Mouse (Mus musculus) C2C12 (cell line): Measurements from ENCODE around the gene Pclo.

Experiments
- CTCF ChIP-seq: IDR thresholded peaks from one replicate; pipeline ENCODE4 v1.5.1; 2011; ENCODE audit not compliant: control insufficient read depth, insufficient read depth, insufficient read length
- MYOG ChIP-seq: IDR thresholded peaks from one replicate; pipeline ENCODE4 v1.6.1; 2011; ENCODE audit not compliant: control insufficient read depth, insufficient read length; ENCODE audit errors: extremely low read depth

DNA sequence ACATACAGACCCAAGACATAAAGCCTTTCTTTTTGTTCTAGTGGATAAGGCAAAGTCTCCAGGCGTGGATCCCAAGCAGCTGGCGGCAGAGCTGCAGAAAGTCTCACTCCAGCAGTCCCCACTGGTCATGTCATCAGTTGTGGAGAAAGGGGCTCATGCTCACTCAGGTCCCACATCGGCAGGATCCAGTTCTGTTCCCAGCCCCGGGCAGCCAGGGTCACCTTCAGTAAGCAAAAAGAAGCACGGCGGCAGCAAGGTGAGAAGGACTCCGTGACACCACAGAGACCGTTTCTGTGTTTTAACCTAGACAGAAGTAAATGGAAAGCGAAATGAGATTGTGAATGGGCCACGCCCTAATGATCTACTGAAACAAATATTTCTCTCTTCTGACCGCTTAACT, 252.0 kb downstream of the Pclo start:
- no peak for TF ChIP-seq CTCF
- TF ChIP-seq MYOG: no peak
